Mouse (Mus musculus): ENCODE measurements at regions not wholly inside any gene's neighbourhood (a gene's known extent, or its start where the extent isn't known, plus 50 kb on each side); places are given as distances from the start of the nearest gene placed in this dataset.

DNA sequence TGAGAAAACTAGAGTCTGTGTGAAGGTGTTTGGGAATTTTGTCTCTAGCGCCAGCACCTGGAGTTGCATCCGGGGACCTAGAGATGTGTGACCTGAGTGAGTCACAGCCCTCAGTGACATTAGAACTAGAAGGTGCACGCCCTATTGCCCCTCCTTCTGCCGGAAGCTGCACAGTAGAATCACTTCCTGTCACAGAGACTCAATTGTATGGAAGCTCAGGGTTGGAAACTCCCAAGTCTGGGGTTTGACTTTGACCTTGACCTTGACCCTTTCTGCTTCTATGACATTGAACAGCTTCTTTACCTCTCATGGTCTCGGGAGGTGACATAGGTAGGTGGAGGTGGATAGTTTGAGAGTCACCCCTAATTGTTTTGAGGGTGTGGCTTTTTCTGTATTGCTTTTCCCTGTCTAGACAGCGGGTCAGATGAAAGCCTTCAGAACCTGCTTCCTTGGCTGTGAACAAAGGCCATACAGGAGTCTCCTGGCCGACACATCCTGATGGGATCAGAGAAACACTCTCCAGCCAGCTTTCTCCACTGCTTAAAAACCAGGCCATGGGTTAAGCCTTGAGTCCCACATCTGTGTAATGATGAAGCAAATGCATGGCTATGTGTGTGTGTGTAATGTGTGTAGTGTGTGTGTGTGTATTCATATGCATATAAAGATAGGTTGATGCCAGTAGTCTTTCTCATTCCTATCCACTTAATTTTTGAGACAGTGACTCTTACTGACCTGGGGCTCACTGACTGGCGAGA is 328.7 kb downstream of the Gm45692 start:
- DNase-seq = no peak

DNA sequence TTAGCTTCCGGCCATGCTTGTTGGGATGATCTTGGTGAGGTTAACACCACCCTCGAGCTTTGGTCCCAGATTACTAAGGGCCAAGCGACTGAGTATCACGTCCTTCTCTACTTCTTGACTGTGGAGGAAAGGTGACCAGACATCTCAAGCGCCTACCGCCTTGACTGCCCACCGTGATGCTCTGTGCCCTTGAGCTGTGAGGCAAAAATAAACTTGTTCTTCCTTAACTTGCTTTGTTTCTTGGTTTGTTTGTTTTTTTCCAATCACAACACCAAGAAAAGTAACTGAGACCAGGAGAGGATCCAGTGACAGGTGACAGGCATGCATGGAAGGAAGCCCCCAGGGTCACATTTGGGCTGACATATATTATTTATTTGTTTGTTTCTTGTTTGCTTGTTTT is 330.0 kb downstream of the Gm45692 start:
- no peak for DNase-seq

- DNase-seq = no peak
Measured at GRCm38 (mm10) chr8:26450543-26450942, 331.2 kb downstream of the Gm45692 start.

- no peak for DNase-seq
Measured at GRCm38 (mm10) chr8:26452976-26453573, 333.7 kb downstream of the Gm45692 start.

- DNase-seq = no peak
Measured at GRCm38 (mm10) chr8:26465346-26465745, 346.0 kb downstream of the Gm45692 start.

GRCm38 (mm10) chr8:26468441-26468840 is 349.1 kb downstream of the Gm45692 start:
- no peak for DNase-seq

DNA sequence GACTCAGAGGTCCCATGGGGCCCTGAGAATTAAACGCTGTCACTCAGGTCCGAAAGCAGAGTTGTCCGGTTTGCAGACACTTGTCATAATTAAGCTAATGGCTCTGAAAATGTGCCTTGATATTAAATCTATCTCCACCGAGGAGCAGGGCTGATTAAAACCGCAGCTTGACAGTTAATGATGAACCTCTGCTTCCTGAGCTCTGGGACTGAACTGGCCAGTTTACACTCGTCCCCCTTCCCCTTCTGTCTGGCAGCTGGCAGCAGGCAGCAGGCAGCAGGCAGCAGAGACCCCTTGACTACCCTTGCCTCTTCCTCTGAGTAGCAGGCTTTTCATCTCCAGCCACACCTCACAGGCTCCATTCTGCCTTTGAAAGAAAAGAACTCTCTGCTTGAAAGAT is 350.4 kb downstream of the Gm45692 start:
- no peak for DNase-seq

GRCm38 (mm10) chr8:26471811-26472550 is 352.6 kb downstream of the Gm45692 start:
- no peak for DNase-seq

DNA sequence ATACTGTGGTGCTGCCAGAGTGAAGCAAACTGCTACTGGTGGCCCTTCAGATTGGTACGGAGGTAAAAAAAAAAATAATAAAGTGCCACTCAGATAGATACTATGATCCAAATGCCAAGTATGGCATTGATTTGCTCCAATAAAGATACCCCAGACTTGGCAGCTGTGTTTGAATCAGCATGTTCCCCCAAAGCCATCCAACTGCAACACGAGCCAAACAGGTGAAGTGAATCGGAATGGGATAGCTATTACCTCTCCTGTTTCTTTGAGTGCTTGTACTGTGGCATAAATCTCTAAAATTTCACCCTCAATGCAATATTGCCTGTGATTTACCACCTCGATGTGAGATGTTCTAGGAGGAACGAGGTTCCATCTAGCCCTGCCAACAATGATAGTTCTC is 365.4 kb downstream of the Gm45692 start:
- no peak for DNase-seq

DNA sequence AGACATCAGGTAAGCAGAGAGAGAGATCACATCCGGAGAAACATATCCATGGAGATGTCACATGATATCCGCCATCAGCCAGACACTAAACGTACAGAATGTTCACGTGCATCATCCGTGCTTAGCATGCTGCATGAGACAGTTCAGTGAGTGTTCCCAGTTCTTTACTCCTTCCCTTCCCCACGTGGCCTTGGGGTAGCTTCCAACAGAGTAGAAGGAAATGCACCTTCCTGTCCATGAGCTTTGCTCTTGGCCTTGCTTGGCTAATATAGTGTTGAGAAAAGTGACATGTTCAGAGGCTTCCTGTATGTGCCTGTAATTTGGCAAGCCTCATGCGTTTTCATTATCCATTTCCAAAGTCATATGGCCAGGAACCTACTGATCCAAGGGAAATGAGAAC is 368.5 kb downstream of the Gm45692 start:
- no peak for DNase-seq

DNA sequence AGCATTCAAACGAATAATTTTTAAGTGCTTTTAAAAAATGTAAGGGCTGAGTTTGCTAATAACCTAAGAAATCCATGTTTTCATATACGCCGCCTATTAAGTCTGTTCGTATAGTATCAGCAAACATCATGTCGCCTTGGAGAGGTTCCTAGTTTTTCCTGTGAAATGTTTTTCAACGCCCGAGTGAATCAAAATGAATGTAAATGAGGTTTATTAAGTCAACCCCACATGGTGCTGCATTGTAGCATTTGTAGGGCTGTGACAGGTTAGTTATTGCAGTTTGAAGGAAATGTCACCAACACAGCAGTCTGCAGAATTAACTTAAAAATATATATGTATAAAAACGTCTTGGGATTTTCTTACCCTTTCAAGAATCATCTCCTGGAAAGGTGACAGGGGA is 369.3 kb downstream of the Gm45692 start:
- no peak for DNase-seq

GRCm38 (mm10) chr8:26501196-26501813 is 382.0 kb downstream of the Gm45692 start:
- no peak for DNase-seq

DNA sequence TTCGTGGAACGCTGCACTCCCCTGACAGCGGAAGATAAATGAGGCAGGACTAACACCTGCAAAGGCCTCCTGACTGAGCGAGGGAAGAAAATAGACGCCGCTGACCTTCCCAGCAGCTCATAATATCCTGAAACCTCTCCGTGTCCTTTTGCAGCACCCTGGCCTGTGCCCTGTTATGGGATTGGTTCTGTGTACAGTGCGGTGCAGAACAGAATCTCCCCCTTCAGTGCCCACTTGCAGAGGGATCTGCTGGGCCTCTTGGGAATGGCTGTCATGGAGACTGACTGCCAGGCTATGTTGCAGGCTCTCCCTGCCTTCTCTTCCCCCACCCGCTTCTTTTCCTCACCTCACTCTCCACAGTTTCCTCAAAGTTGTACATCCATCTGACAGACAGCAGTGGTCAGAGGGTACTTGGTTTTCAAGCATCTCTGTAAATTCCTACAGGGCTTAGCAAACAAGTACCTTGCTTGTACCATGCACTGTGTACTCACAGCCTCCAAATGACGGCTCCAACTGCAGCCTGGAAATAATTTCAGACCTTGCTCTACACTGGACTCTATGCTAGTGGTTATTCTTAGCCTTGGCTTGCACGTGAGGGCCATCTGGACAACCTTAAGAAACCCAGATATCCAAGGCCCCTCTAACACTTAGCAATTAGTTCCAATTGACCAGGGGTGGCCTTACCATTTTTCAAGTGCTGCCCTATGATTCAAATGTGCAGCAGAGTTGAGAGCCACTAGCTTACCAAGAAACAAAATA is 382.7 kb downstream of the Gm45692 start:
- no peak for DNase-seq

- no peak for DNase-seq
Measured at GRCm38 (mm10) chr8:26502772-26503171, 383.4 kb downstream of the Gm45692 start.

DNA sequence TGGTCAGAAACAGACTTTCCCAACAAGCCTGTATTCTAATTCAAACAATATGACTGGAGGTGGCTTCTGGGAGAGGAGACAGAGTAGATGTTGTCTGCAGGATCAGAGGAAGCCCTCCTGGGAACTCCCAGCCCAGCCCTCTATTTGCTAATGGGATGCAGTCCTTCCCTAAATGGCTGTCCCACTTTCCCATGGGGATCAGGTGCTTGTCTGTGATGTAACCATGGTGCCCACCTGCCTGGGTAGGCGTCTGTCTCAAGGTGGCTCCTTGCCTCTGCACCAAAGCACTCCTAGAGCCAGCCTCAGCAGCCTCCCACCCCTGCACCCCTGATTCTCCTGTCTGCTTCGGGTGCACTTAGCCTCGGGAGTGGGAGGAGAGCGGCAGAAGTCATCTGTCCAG is 384.6 kb downstream of the Gm45692 start:
- DNase-seq = no peak

GRCm38 (mm10) chr8:26504319-26505035 is 385.1 kb downstream of the Gm45692 start:
- no peak for DNase-seq

DNA sequence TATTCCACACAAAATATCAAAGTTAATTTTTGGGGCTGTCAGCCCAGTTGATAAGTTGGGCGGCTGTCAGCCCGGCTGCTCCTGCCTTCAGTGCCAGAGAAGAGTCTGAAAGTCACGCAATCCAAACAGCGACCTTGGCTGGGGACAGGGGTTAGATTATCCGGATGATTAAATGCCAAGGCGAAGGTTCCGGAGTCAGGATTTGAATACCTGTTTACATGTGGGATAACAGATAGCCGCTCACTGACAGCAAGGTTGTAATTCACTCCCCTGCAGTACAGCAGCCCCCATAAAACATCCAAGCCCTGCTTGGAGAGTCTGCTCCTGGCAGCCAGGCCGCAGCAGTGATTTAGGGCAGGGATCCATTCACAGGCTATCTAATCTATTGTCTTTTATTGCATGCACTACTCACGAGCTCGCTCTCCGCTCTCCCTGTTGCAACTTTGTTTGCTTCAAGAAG is 388.3 kb downstream of the Gm45692 start:
- DNase-seq = no peak

DNA sequence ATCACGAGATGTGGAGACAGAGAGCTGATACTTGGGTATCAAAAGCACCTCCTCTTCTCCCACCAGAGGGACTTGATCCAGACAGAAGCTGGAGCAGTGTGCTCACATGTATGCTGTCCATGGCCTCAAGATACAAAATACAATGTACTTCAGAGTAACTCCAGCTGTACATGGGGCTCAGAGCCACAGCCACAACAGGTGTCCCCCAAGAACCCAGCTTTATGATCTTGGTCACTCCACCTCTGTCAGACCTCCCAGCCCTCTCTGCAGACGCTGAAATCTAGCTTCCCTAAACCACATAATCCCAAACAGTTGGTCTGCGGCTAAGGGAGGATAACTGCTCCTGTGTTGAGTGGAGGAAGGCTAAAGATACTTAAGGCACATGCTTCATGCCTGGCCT is 389.9 kb downstream of the Gm45692 start:
- DNase-seq = no peak

DNA sequence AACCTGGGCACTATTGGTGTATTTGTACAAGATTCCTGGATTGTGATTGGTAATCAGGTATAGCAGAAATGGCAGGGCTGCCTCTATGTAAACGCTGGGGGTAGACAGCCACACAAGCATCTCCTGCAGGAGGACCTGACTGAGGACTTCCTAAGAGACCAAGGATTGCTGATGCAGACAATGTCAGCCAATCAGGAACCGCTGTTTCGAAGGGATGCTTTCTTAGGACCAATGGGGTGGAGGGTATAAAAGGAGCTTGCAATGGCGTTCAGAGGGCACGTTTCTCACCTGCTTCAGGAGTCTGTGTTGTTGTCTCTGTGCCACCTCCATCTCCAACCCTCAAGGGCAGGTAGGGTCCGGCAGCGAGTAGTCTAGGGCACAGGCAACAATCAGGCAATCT is 393.7 kb downstream of the Gm45692 start:
- DNase-seq = no peak

DNA sequence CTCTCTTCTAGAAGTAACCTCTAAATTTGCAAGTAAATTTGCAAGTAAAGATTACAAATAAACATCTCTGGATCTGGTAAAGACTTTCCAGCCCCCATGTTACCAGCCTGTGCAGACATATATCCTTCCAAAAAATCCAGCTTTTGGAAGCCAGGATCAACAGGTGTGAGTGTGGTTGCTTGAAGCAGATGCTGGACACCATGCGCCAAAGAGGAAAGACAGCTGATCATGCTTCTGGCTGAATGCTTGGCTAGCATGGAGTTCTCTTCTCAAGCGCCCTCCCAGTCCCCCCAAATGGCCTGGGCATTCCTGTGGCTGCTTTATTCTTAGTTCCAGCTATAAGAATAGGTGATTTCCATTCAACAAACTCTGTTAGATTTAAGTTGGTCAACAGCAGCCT is 404.9 kb downstream of the Gm45692 start:
- no peak for DNase-seq

GRCm38 (mm10) chr8:26526474-26527185 is 407.3 kb downstream of the Gm45692 start:
- DNase-seq = no peak

Data from B cell, adult 2 months (primary cell).